Mouse (Mus musculus) urinary bladder, postnatal 25 days (tissue): ENCODE data around the gene Tpbpa.
"Not testable (repeated sequence)": the region's sequence is repeated elsewhere in the genome, so short reads cannot be mapped to it uniquely, and the experiment has no call there.

Source experiments
- DNase-seq: peaks from one replicate; pipeline ENCODE4 v3.0.0; 2022; ENCODE audit warnings: low spot score

Tpbpa gene

GRCm38 (mm10) chr13:60941884-60942283 lies at the start of gene Tpbpa:
Gene Tpbpa (minus strand): TSS chr13:60941984.
- DNase-seq = not testable (repeated sequence)

- not testable (repeated sequence) for DNase-seq
These were observed 45.1 kb upstream of the Tpbpa start for GRCm38 (mm10) chr13:60986915-60987314.

GRCm38 (mm10) chr13:60972319-60972718 lies 30.5 kb upstream of the Tpbpa start:
- DNase-seq = not testable (repeated sequence)

GRCm38 (mm10) chr13:60963985-60964384 lies 22.2 kb upstream of the Tpbpa start:
- DNase-seq = not testable (repeated sequence)

GRCm38 (mm10) chr13:60961706-60962105 lies 19.9 kb upstream of the Tpbpa start:
- no peak for DNase-seq

GRCm38 (mm10) chr13:60936500-60936901 lies 5.3 kb downstream of the Tpbpa start, which contains the start of the genes Gm49391 and Ctla2a:
Gene Gm49391 (minus strand): TSS chr13:60936571.
Gene Ctla2a (minus strand): TSS chr13:60936625.
- DNase-seq = no peak

GRCm38 (mm10) chr13:60935490-60935889 lies 6.3 kb downstream of the Tpbpa start, which contains the start of gene Gm49393:
Gene Gm49393 (minus strand): TSS chr13:60935590.
- not testable (repeated sequence) for DNase-seq

GRCm38 (mm10) chr13:60904780-60905179 lies 37.0 kb downstream of the Tpbpa start, which contains the start of gene Tpbpb:
Gene Tpbpb (minus strand): TSS chr13:60904880.
- not testable (repeated sequence) for DNase-seq

GRCm38 (mm10) chr13:60897328-60897727 lies 44.5 kb downstream of the Tpbpa start, which contains the start of gene Ctla2b:
Gene Ctla2b (minus strand): TSS chr13:60897447.
- no peak for DNase-seq

- DNase-seq = not testable (repeated sequence)
These were observed 45.0 kb downstream of the Tpbpa start, which contains the start of gene Gm49392 for GRCm38 (mm10) chr13:60896794-60897193. Gene Gm49392 (minus strand): TSS chr13:60896894.

GRCm38 (mm10) chr13:60895406-60896160 lies 46.2 kb downstream of the Tpbpa start:
- no peak for DNase-seq

- DNase-seq = no peak
These were observed 49.5 kb downstream of the Tpbpa start for GRCm38 (mm10) chr13:60892301-60892700.
